Mouse (Mus musculus): ENCODE data around the gene Pkm.

DNA sequence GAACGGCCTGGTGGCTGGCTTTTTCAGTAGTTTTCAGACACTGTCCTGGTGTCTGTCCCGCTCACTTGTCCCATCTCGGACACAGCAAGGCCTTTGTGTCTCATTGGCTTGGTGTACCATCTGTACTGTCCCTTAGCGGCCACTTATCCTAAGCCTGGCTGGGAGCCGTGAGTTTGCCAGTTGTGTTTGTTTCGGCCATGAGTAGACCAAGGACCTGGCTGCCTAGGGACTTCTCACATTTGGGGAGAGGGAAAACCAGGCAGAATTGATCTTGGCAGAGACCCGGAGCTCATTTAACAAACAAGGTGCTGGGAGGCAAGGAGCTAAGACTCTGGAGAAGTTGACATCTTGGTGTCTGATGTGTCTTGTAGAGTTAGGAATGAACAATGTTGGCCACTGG lies 7.1 kb downstream of the Pkm start:
- no peak for TF ChIP-seq CTCF (conservative IDR thresholded peaks at IDR 0.05; ENCODE audit: insufficient read depth, insufficient read length, low read depth, low read length)
- TF ChIP-seq POLR2A (IDR thresholded peaks at IDR 0.05; ENCODE audit: low read depth, low read length), result no peak
